Comparison of ENCODE assay signal across 13 mouse cellular contexts in genomic region chr19:53340423-53340822, GRCm38 (mm10). TPM values are rescaled to one million over a fixed set of nuclear protein-coding genes. Genes with fewer than 3 reads are reported as not detected.
A peak's percentile ranks its signal among the peaks of the same experiment; 100 is the strongest.
DNase-seq lines count a peak whose midpoint lies in the region; ATAC-seq and TF ChIP-seq lines count a peak whose summit lies in the region.
"Had no signal": no experiment of that assay in that cellular context is flagged by ENCODE, and none has a peak within 500 bp of the region (broad histone marks: within the 10 kb centered on the region; RNA-seq: fewer than 3 reads in every experiment).

No protein-coding gene starts in this region.

- no peak for TF ChIP-seq RAD21 in MEL (IDR thresholded peaks at IDR 0.05; ENCODE audit: low read depth, low read length)

- H3K36me3 ChIP-seq in hindbrain, embryonic 14.5 days (replicated peaks; ENCODE audit: control insufficient read depth, insufficient read depth), result peaks cover 9% of the 10 kb centered on the region
- 0 out of 2 replicates have a peak, but pooled peaks cover 2% of the 10 kb centered on the region for H3K36me3 ChIP-seq in hindbrain, embryonic 11.5 days (ENCODE audit: control insufficient read depth, insufficient read depth, low read length)
- H3K36me3 ChIP-seq in MEL (ENCODE audit: control insufficient read depth in 1 of 2, insufficient read depth in 2 of 2, low read length in 2 of 2), result peaks cover 0 to 8% of the 10 kb centered on the region in 2 experiments; a peak in 1 of 4 replicates
- H3K36me3 ChIP-seq in liver, embryonic 14.5 days (replicated peaks; ENCODE audit: control insufficient read depth, insufficient read depth, low read depth), result no peaks in the 10 kb centered on the region; the same call in 1 of the 2 replicates

- TF ChIP-seq CTCF in MEL (IDR thresholded peaks at IDR 0.05 in 2 of 3, conservative IDR thresholded peaks at IDR 0.05 in 1 of 3; ENCODE audit: control insufficient read depth in 1 of 3, insufficient read depth in 1 of 3, low read depth in 2 of 3, low read length in 3 of 3, poor library complexity in 1 of 3, severe bottlenecking in 1 of 3), result no peak
- TF ChIP-seq CTCF in liver, embryonic 14.5 days (IDR thresholded peaks at IDR 0.05; ENCODE audit: low read depth), result no peak

- no peaks in the 10 kb centered on the region for H3K79me2 ChIP-seq in MEL (ENCODE audit: control insufficient read depth, insufficient read depth, low read length, poor library complexity)

- no peak overlapping the region for H3K9ac ChIP-seq in hindbrain, embryonic 14.5 days
- H3K9ac ChIP-seq in hindbrain, embryonic 11.5 days (ENCODE audit: low read depth, low read length), result no peak overlapping the region
- no peak overlapping the region for H3K9ac ChIP-seq in MEL (ENCODE audit: control insufficient read depth, low read depth, low read length, poor library complexity, severe bottlenecking)
- no peak overlapping the region for H3K9ac ChIP-seq in liver, embryonic 14.5 days (replicated peaks)

- DNase-seq in hindbrain, embryonic 14.5 days (ENCODE audit: low spot score), result no peak
- DNase-seq in hindbrain, embryonic 11.5 days (ENCODE audit: low spot score), result no peak
- DNase-seq in MEL (ENCODE audit: low read depth, low spot score), result no peak
- DNase-seq in kidney, adult 18-20 months, result peak; percentile 75
- DNase-seq in liver, embryonic 14.5 days (ENCODE audit: low read depth in 3 of 3, low spot score in 3 of 3), result no peak
- no peak for DNase-seq in right cerebral cortex, postnatal 25 days
- no peak for DNase-seq in thymus, postnatal 14 days
- no peak for DNase-seq in adipocyte (ENCODE audit: low spot score)
- DNase-seq: lung, postnatal 14 days had no signal

- TF ChIP-seq EP300 in MEL (IDR thresholded peaks at IDR 0.05; ENCODE audit: low read depth in 1 of 2, low read length in 2 of 2), result no peak
- TF ChIP-seq EP300 in liver, embryonic 14.5 days (IDR thresholded peaks at IDR 0.05; ENCODE audit: low read depth), result no peak

- no peaks in the 10 kb centered on the region for H3K27me3 ChIP-seq in hindbrain, embryonic 14.5 days (ENCODE audit: control insufficient read depth, insufficient read depth, low read length)
- no peaks in the 10 kb centered on the region for H3K27me3 ChIP-seq in hindbrain, embryonic 11.5 days (ENCODE audit: control insufficient read depth, insufficient read depth, low read length)
- H3K27me3 ChIP-seq in MEL (ENCODE audit: control insufficient read depth in 1 of 2, insufficient read depth in 2 of 2, low read length in 2 of 2), result no peaks in the 10 kb centered on the region
- H3K27me3 ChIP-seq in liver, embryonic 14.5 days (ENCODE audit: control insufficient read depth, insufficient read depth, low read length), result no peaks in the 10 kb centered on the region

- H3K27ac ChIP-seq in hindbrain, embryonic 14.5 days, result no peak overlapping the region
- H3K27ac ChIP-seq in hindbrain, embryonic 11.5 days (ENCODE audit: low read depth, low read length), result no peak overlapping the region
- no peak overlapping the region for H3K27ac ChIP-seq in MEL (ENCODE audit: control insufficient read depth, low read depth, low read length)
- no peak overlapping the region for H3K27ac ChIP-seq in liver, embryonic 14.5 days

- H3K9me3 ChIP-seq in hindbrain, embryonic 14.5 days (ENCODE audit: control insufficient read depth, low read length), result no peaks in the 10 kb centered on the region
- no peaks in the 10 kb centered on the region for H3K9me3 ChIP-seq in hindbrain, embryonic 11.5 days (ENCODE audit: control insufficient read depth, low read length)
- H3K9me3 ChIP-seq in MEL (replicated peaks; ENCODE audit: insufficient read depth, low read length), result no peaks in the 10 kb centered on the region
- H3K9me3 ChIP-seq in liver, embryonic 14.5 days (ENCODE audit: control insufficient read depth, low read length), result no peaks in the 10 kb centered on the region

- no peak for TF ChIP-seq POLR2A in MEL (IDR thresholded peaks at IDR 0.05; ENCODE audit: control insufficient read depth in 1 of 2, insufficient read depth in 1 of 2, low read depth in 1 of 2, low read length in 2 of 2, poor library complexity in 1 of 2)

- peak overlapping the region; percentile 4; the same call in 1 of the 2 replicates for H3K4me3 ChIP-seq in hindbrain, embryonic 14.5 days (replicated peaks; ENCODE audit: low read length)
- no peak overlapping the region for H3K4me3 ChIP-seq in hindbrain, embryonic 11.5 days (ENCODE audit: low read depth, low read length)
- no peak overlapping the region for H3K4me3 ChIP-seq in MEL (ENCODE audit: control insufficient read depth in 1 of 2, insufficient read depth in 1 of 2, low read depth in 2 of 2, low read length in 2 of 2)
- H3K4me3 ChIP-seq in liver, embryonic 14.5 days (ENCODE audit: insufficient read depth in 1 of 2, low read depth in 2 of 2, low read length in 2 of 2), result no peak overlapping the region

- WGBS in hindbrain, embryonic 14.5 days, result 28% methylated on average over 6 of the region's 6 CpGs
- WGBS in hindbrain, embryonic 11.5 days, result 36% methylated on average over 6 of the region's 6 CpGs
- 20% methylated on average over 6 of the region's 6 CpGs for WGBS in liver, embryonic 14.5 days (ENCODE audit: insufficient replicate concordance)

- H3K4me2 ChIP-seq in hindbrain, embryonic 14.5 days (replicated peaks), result peak overlapping the region; percentile 30
- no peak overlapping the region for H3K4me2 ChIP-seq in hindbrain, embryonic 11.5 days (replicated peaks; ENCODE audit: low read depth, low read length)
- peak overlapping the region; percentile 15; the same call in 1 of the 2 replicates for H3K4me2 ChIP-seq in liver, embryonic 14.5 days (ENCODE audit: low read depth)

- ATAC-seq in hindbrain, embryonic 14.5 days (ENCODE audit: low FRiP score), result no peak
- no peak for ATAC-seq in hindbrain, embryonic 11.5 days (ENCODE audit: low FRiP score)
- ATAC-seq in liver, embryonic 14.5 days (ENCODE audit: insufficient read depth), result 0 out of 2 replicates have a peak, but pooled peaks have one; percentile 21

- H3K4me1 ChIP-seq in hindbrain, embryonic 14.5 days (replicated peaks; ENCODE audit: control insufficient read depth, insufficient read depth, low read length), result peaks cover 1% of the 10 kb centered on the region; the same call in 1 of the 2 replicates
- no peaks in the 10 kb centered on the region; the same call in 1 of the 2 replicates for H3K4me1 ChIP-seq in hindbrain, embryonic 11.5 days (replicated peaks; ENCODE audit: control insufficient read depth, insufficient read depth, low read length)
- no peaks in the 10 kb centered on the region for H3K4me1 ChIP-seq in MEL (ENCODE audit: control insufficient read depth in 1 of 2, insufficient read depth in 2 of 2, low read length in 2 of 2)
- peaks cover 0 to 3% of the 10 kb centered on the region in 2 experiments; a peak in 1 of 4 replicates for H3K4me1 ChIP-seq in liver, embryonic 14.5 days (replicated peaks; ENCODE audit: control insufficient read depth in 2 of 2, insufficient read depth in 2 of 2, low read length in 1 of 2)

TF ChIP-seq in MEL, 35 proteins besides CTCF, POLR2A, EP300 and RAD21:
- 0 out of 2 replicates have a peak, but pooled peaks have one; percentile 20 for TF ChIP-seq USF1 (IDR thresholded peaks at IDR 0.05; ENCODE audit: low read depth, low read length)
- TF ChIP-seq ELF1 (IDR thresholded peaks at IDR 0.05; ENCODE audit: low read depth, low read length), result no peak
- no peak for TF ChIP-seq CHD1 (IDR thresholded peaks at IDR 0.05; ENCODE audit: low read depth, low read length)
- TF ChIP-seq RCOR1 (IDR thresholded peaks at IDR 0.05; ENCODE audit: low read depth, low read length), result no peak
- TF ChIP-seq ZKSCAN1 (IDR thresholded peaks at IDR 0.05; ENCODE audit: low read depth, low read length), result no peak
- TF ChIP-seq TCF12 (IDR thresholded peaks at IDR 0.05; ENCODE audit: low read depth, low read length), result no peak
- TF ChIP-seq MAX (IDR thresholded peaks at IDR 0.05; ENCODE audit: low read length), result no peak

RNA-seq across cellular contexts. Expression of gene Mxi1, which starts 30.1 kb away (rescaled TPM):
- polyA plus RNA-seq in hindbrain, embryonic 14.5 days (2014; fragmentation: Nextera tagmentation; extraction: Ambion mirVana), result 50.4 and 51.1 TPM in 2 replicates
- polyA plus RNA-seq in hindbrain, embryonic 11.5 days (2014; fragmentation: Nextera tagmentation; extraction: Ambion mirVana), result 59.6 and 73.7 TPM in 2 replicates
- 29.0 and 29.8 TPM in 2 replicates for total RNA-seq in MEL (2012; rRNA removed)
- 10 to 100 TPM in 1 of 2 experiments, not detected in 1; 60.9 TPM for polyA plus RNA-seq in MEL (2012; ENCODE audit: insufficient read depth in 1 of 2, insufficient read length in 2 of 2, low read depth in 1 of 2, low replicate concordance in 2 of 2, missing spikeins in 1 of 2)
- 11.1 and 16.5 TPM in 2 replicates for polyA plus RNA-seq in liver, embryonic 14.5 days (2012; rRNA removed)
- 27.7 and 33.1 TPM in 2 replicates for polyA plus RNA-seq in liver, embryonic 14.5 days (2014; fragmentation: Nextera tagmentation; extraction: Ambion mirVana)

RNA-seq across cellular contexts. Expression of gene Gm10197, which starts 31.1 kb away (rescaled TPM):
- polyA plus RNA-seq in hindbrain, embryonic 14.5 days (2014; fragmentation: Nextera tagmentation; extraction: Ambion mirVana), result 3.9 TPM in 1 of 2 replicates, not detected in the other
- polyA plus RNA-seq in hindbrain, embryonic 11.5 days (2014; fragmentation: Nextera tagmentation; extraction: Ambion mirVana), result not detected in 2 replicates
- 4.8 and 5.4 TPM in 2 replicates for total RNA-seq in MEL (2012; rRNA removed)
- polyA plus RNA-seq in MEL (2012; ENCODE audit: insufficient read depth in 1 of 2, insufficient read length in 2 of 2, low read depth in 1 of 2, low replicate concordance in 2 of 2, missing spikeins in 1 of 2), result 10 to 100 TPM in 1 of 2 experiments, not detected in 1; 53.0 TPM
- not detected in 2 replicates for polyA plus RNA-seq in liver, embryonic 14.5 days (2012; rRNA removed)
- polyA plus RNA-seq in liver, embryonic 14.5 days (2014; fragmentation: Nextera tagmentation; extraction: Ambion mirVana), result 3.0 TPM in 1 of 2 replicates, not detected in the other
- total RNA-seq: layer of hippocampus, postnatal 25 days had no signal
- polyA plus RNA-seq: embryonic facial prominence, embryonic 14.5 days; gonadal fat pad, adult 2 months; stomach, embryonic 16.5 days had no signal

RNA-seq across cellular contexts. Expression of gene Smndc1, which starts 50.0 kb away (rescaled TPM):
- polyA plus RNA-seq in hindbrain, embryonic 14.5 days (2014; fragmentation: Nextera tagmentation; extraction: Ambion mirVana), result 35.3 and 35.6 TPM in 2 replicates
- 51.5 and 56.0 TPM in 2 replicates for polyA plus RNA-seq in hindbrain, embryonic 11.5 days (2014; fragmentation: Nextera tagmentation; extraction: Ambion mirVana)
- 27.5 and 29.3 TPM in 2 replicates for total RNA-seq in MEL (2012; rRNA removed)
- polyA plus RNA-seq in MEL (2012; ENCODE audit: insufficient read depth in 1 of 2, insufficient read length in 2 of 2, low read depth in 1 of 2, low replicate concordance in 2 of 2, missing spikeins in 1 of 2), result 100 to 1,000 TPM; 114 to 166 TPM
- 5.7 and 11.5 TPM in 2 replicates for polyA plus RNA-seq in liver, embryonic 14.5 days (2012; rRNA removed)
- 17.4 and 22.1 TPM in 2 replicates for polyA plus RNA-seq in liver, embryonic 14.5 days (2014; fragmentation: Nextera tagmentation; extraction: Ambion mirVana)
